Mouse (Mus musculus) forebrain, embryonic 13.5 days (tissue): ENCODE data around the gene Wdr34. TPM values are rescaled to one million over a fixed set of nuclear protein-coding genes. Genes with fewer than 3 reads are reported as not detected.
A peak's percentile ranks its signal among the peaks of the same experiment; 100 is the strongest.

Source experiments
- ATAC-seq: fragments of 200-750 bp; cut with Nextera tagmentation; 2 replicates; pipeline ENCODE4 v1.8.0; 2017
- H3K27ac ChIP-seq: fragments of 300-500 bp; sonication (generic); 2 replicates; pipeline ENCODE4 v1.5.1; 2015; ENCODE audit warnings: inconsistent platforms, mild to moderate bottlenecking, moderate library complexity
- H3K27me3 ChIP-seq: fragments of 300-500 bp; sonication (generic); 2 replicates; pipeline ENCODE4 v1.6.1; 2015; ENCODE audit warnings: mild to moderate bottlenecking, inconsistent platforms
- H3K36me3 ChIP-seq: fragments of 300-500 bp; sonication (generic); 2 replicates; pipeline ENCODE4 v1.6.1; 2015; ENCODE audit warnings: mild to moderate bottlenecking, inconsistent platforms; ENCODE audit not compliant: poor library complexity, severe bottlenecking
- H3K4me1 ChIP-seq: fragments of 300-500 bp; sonication (generic); 2 replicates; pipeline ENCODE4 v1.6.1; 2015; ENCODE audit warnings: inconsistent platforms
- H3K4me2 ChIP-seq: fragments of 300-500 bp; sonication (generic); 2 replicates; pipeline ENCODE4 v1.6.1; 2015; ENCODE audit warnings: inconsistent platforms, mild to moderate bottlenecking, moderate library complexity
- H3K4me3 ChIP-seq: fragments of 300-500 bp; sonication (generic); 2 replicates; pipeline ENCODE4 v1.5.1; 2015; ENCODE audit warnings: mild to moderate bottlenecking, inconsistent platforms
- H3K9ac ChIP-seq: fragments of 300-500 bp; sonication (generic); 2 replicates; pipeline ENCODE4 v1.6.1; 2015; ENCODE audit warnings: mild to moderate bottlenecking, inconsistent platforms
- H3K9me3 ChIP-seq: fragments of 300-500 bp; sonication (generic); replicated peaks from 2 replicates; pipeline ENCODE4 v1.6.1; 2016; ENCODE audit warnings: inconsistent platforms
- WGBS: fragments of 180-500 bp; shearing (Covaris S2); methylation state at CpG from one replicate; pipeline ENCODE4 v1.1.7; 2015; 5-methylcytosine and 5-hydroxymethylcytosine counted together
- polyA plus RNA-seq: library from polyadenylated mRNA; unstranded; fragments of >200 nt; fragmentation: Nextera tagmentation; extraction: Ambion mirVana; gene quantifications from 2 replicates; pipeline ENCODE4 v1.2.1, GENCODE M21; 2015

The Wdr34 gene
- polyA plus RNA-seq, result 50.8 and 57.2 TPM in 2 replicates

DNA sequence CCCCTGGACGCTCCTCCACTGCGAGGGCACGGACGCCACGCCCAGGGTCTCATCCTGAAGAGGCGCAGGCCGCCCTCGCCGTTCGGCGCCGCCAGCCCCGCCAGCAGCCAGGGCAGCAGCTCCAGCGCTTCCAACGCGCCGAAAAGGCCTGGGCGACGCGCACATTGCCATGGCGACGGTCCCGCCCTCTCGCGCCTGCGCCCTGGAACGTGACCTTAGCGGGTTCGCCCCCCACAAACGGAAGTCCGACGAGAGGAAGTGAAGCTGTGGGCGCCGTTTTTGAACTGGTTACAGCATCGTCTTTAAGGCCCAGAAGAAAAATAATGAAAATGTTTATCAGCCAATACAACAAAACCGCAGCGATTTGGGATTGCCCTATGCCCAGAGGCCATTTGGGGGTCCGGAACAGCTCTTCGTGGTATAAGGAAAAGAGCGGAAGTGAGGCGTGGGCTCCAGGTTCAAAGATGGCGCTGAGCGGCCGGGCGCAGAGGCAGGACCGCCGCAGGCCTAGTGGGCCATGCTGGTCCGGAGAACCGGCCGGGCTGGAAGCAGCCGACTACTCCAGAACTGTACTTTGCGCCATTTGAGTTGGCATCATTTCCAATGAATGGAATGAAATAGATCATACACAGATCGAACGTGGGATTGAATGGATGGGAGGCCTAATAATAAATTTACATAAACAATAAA, at the start of gene Wdr34:
Gene Wdr34 (minus strand): TSS at position 183 of the 690 bp plus-strand sequence.
- H3K9ac ChIP-seq, result peak within 1 kb of the TSS; percentile 75
- no peaks in the 10 kb centered on the region for H3K9me3 ChIP-seq
- peaks cover 7% of the 10 kb centered on the region; the same call in 1 of the 2 replicates for H3K4me1 ChIP-seq
- peak within 1 kb of the TSS; percentile 69 for H3K4me2 ChIP-seq
- H3K4me3 ChIP-seq, result peak within 1 kb of the TSS; percentile 69
- H3K27me3 ChIP-seq, result peaks cover 8% of the 10 kb centered on the region
- peak within 1 kb of the TSS; percentile 89 for H3K27ac ChIP-seq
- peak; percentile 95 for ATAC-seq
- 0 out of 2 replicates have a peak, but pooled peaks cover 11% of the 10 kb centered on the region for H3K36me3 ChIP-seq
- WGBS, result 1% methylated on average over 54 of the region's 54 CpGs

DNA sequence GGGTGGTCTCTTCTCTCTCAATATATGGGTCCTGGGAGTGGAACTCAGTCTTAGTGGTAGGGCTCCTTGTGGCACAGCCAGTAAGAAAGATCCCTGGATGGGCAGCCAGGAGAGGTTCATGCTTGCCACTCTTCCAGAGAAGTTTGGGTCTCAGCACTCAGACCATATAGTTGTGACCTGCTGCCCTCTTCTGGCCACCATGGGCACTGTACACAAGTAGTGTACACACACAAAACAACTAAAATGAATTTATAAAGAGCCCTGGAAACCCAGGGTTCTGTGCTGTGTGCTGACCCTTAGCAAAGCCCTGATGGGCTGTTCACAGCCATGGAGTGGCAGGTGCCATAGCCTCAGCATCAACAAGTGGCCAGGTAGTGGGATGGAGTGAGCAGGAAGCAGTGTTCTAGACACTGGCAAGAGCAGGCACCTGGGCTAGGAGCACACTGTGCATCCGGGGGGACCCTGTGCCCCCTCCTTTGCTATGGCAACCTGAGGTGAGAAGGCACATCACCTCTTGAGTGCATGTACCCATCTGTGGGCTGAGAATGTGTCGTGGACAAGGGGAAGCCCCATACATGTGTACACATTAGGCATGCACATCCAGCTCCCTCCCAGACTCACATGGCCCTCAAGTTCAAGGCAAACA, 47.3 kb upstream of the Wdr34 start:
- Histone ChIP-seq H3K27ac (no peak overlapping the region), H3K9me3 (no peaks in the 10 kb centered on the region), H3K27me3 (no peaks in the 10 kb centered on the region), H3K36me3 (peaks cover 57% of the 10 kb centered on the region), H3K9ac (no peak overlapping the region), H3K4me1 (peaks cover 23% of the 10 kb centered on the region), H3K4me3 (no peak overlapping the region), H3K4me2 (no peak overlapping the region)
- WGBS, result 95% methylated on average over 2 of the region's 2 CpGs
- no peak for ATAC-seq

GRCm38 (mm10) chr2:30094208-30094588, 45.5 kb upstream of the Wdr34 start:
- Histone ChIP-seq H3K4me2 (peak overlapping the region; percentile 83), H3K9ac (peak overlapping the region; percentile 74), H3K27ac (no peak overlapping the region), H3K9me3 (no peaks in the 10 kb centered on the region), H3K4me3 (peak overlapping the region; percentile 67), H3K4me1 (peaks cover 23% of the 10 kb centered on the region), H3K27me3 (no peaks in the 10 kb centered on the region), H3K36me3 (peaks cover 50% of the 10 kb centered on the region)
- WGBS, result 1% methylated on average over 13 of the region's 13 CpGs
- 0 out of 2 replicates have a peak, but pooled peaks have one; percentile 11 for ATAC-seq

DNA sequence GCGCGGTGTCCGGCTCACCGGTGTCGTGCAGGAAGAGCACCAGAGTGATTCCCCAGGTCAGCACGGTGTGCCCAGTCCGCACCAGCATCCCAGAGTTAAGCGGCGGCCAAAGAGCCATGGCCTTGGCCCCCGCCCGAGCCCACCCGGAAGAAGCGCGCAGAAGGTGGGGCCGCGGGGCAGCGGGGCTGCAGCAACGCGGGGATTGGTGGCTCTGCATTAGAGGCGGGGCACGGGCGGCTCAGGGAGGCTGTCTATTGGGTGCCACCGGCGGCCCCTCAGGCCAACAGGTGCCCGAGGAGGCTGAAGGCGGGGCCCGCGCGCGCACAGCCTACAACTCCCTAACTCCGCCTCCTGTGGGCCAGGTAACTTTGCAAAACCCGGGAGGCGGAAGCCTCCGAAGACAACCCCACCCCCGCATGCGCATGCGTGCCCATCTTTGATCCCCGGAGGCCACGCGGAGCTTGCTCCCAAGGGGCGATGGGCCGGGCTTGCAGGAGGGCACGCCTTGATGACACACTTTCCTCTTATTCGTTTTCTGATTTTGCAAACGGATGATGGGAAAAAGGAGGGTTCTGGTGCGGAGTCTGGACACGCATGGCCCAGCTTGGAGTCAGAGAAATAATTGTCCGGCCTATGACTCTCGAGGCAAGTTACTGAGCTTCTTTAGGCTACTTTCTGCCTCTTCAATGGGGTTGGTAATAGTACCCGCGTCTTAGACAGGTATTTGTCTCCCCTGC, 45.0 kb upstream of the Wdr34 start, which contains the start of gene Zdhhc12:
Gene Zdhhc12 (minus strand): TSS at position 178 of the 737 bp plus-strand sequence.
- peak; percentile 97 for ATAC-seq
- Histone ChIP-seq H3K27ac (peak within 1 kb of the TSS; percentile 41; the same call in 1 of the 2 replicates), H3K9ac (peak within 1 kb of the TSS; percentile 74), H3K36me3 (peaks cover 45% of the 10 kb centered on the region), H3K4me2 (peak within 1 kb of the TSS; percentile 83), H3K4me1 (peaks cover 23% of the 10 kb centered on the region), H3K27me3 (no peaks in the 10 kb centered on the region), H3K4me3 (peak within 1 kb of the TSS; percentile 67), H3K9me3 (no peaks in the 10 kb centered on the region)
- under 1% methylated on average over 50 of the region's 51 CpGs for WGBS

GRCm38 (mm10) chr2:30092280-30092918, 43.7 kb upstream of the Wdr34 start:
- Histone ChIP-seq H3K4me3 (peak overlapping the region; percentile 67), H3K36me3 (peaks cover 36% of the 10 kb centered on the region), H3K27ac (no peak overlapping the region), H3K9me3 (no peaks in the 10 kb centered on the region), H3K4me1 (peaks cover 23% of the 10 kb centered on the region), H3K9ac (peak overlapping the region; percentile 74; the same call in 1 of the 2 replicates), H3K27me3 (no peaks in the 10 kb centered on the region), H3K4me2 (peak overlapping the region; percentile 83)
- ATAC-seq, result no peak
- WGBS, result 60% methylated on average over 6 of the region's 6 CpGs

GRCm38 (mm10) chr2:30091521-30091920, 42.8 kb upstream of the Wdr34 start:
- Histone ChIP-seq H3K4me2 (no peak overlapping the region), H3K36me3 (peaks cover 29% of the 10 kb centered on the region), H3K27me3 (no peaks in the 10 kb centered on the region), H3K27ac (no peak overlapping the region), H3K9me3 (no peaks in the 10 kb centered on the region), H3K9ac (no peak overlapping the region), H3K4me3 (no peak overlapping the region), H3K4me1 (peaks cover 23% of the 10 kb centered on the region)
- WGBS, result 91% methylated on average over 12 of the region's 12 CpGs
- no peak for ATAC-seq

DNA sequence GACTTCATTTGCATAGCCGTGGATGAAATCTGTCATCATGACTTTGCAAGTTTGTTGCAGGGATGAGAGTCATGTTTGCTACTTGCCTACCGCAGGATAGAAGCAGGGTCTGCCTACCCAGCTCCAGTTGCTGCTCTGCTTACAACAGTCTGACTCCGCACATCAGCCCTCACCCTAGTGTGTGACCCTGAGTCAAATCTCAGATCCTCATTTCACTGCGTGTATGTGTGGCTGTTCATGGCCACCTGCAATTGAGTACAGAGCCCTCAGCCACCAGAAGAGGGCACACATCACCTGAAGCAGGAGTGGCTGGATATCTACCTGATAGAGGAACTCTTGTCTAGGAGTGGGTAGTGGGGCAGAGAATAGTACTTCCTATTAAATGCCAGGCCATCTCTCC, 38.6 kb upstream of the Wdr34 start:
- Histone ChIP-seq H3K36me3 (peaks cover 21% of the 10 kb centered on the region), H3K4me3 (no peak overlapping the region), H3K9ac (no peak overlapping the region), H3K4me1 (peaks cover 8% of the 10 kb centered on the region; the same call in 1 of the 2 replicates), H3K27me3 (no peaks in the 10 kb centered on the region), H3K9me3 (no peaks in the 10 kb centered on the region), H3K27ac (no peak overlapping the region), H3K4me2 (no peak overlapping the region)
- 92% methylated on average over 4 of the region's 4 CpGs for WGBS
- no peak for ATAC-seq

- Histone ChIP-seq H3K27me3 (no peaks in the 10 kb centered on the region), H3K27ac (no peak overlapping the region), H3K4me1 (0 out of 2 replicates have a peak, but pooled peaks cover 7% of the 10 kb centered on the region), H3K4me2 (peak overlapping the region; percentile 32), H3K9ac (0 out of 2 replicates have a peak overlapping the region, but pooled peaks have one; percentile 45), H3K4me3 (peak overlapping the region; percentile 7; the same call in 1 of the 2 replicates), H3K36me3 (0 out of 2 replicates have a peak, but pooled peaks cover 3% of the 10 kb centered on the region), H3K9me3 (no peaks in the 10 kb centered on the region)
- no peak for ATAC-seq
- WGBS, result 15% methylated on average over 10 of the region's 12 CpGs
Observed at GRCm38 (mm10) chr2:30084632-30085031, 36.0 kb upstream of the Wdr34 start.

DNA sequence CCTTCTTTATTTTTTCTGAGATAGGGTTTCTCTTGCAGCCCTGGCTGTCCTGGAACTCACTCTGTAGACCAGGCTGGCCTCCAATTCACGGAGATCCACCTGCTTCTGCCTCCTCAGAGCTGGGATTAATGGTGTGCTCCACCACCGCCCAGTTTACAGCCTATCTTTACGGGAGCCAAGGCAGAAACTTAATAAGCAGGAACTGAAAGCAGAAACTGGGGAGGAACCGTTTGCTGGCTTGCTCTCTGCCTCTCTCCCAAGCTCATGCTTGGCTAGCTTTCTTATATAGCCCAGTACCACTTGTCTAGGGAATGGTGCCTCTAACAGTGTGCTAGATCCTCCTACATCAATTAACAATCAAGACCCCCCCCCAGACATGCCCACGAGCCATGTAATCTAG, 35.4 kb upstream of the Wdr34 start:
- WGBS, result 60% methylated on average over 5 of the region's 5 CpGs
- 0 out of 2 replicates have a peak, but pooled peaks cover 7% of the 10 kb centered on the region for H3K4me1 ChIP-seq
- no peak for ATAC-seq
- H3K36me3 ChIP-seq, result 0 out of 2 replicates have a peak, but pooled peaks cover 3% of the 10 kb centered on the region
- no peaks in the 10 kb centered on the region for H3K9me3 ChIP-seq
- no peak overlapping the region for H3K27ac ChIP-seq
- H3K4me2 ChIP-seq, result peak overlapping the region; percentile 32
- no peaks in the 10 kb centered on the region for H3K27me3 ChIP-seq
- H3K9ac ChIP-seq, result no peak overlapping the region
- no peak overlapping the region for H3K4me3 ChIP-seq

- H3K9ac ChIP-seq, result no peak overlapping the region
- no peak overlapping the region for H3K4me3 ChIP-seq
- peaks cover 26% of the 10 kb centered on the region for H3K4me1 ChIP-seq
- H3K9me3 ChIP-seq, result no peaks in the 10 kb centered on the region
- no peaks in the 10 kb centered on the region for H3K36me3 ChIP-seq
- WGBS, result 94% methylated on average over 15 of the region's 15 CpGs
- no peak overlapping the region for H3K27ac ChIP-seq
- H3K4me2 ChIP-seq, result no peak overlapping the region
- no peaks in the 10 kb centered on the region for H3K27me3 ChIP-seq
- no peak for ATAC-seq
Observed at GRCm38 (mm10) chr2:30080181-30080800, 31.6 kb upstream of the Wdr34 start.

DNA sequence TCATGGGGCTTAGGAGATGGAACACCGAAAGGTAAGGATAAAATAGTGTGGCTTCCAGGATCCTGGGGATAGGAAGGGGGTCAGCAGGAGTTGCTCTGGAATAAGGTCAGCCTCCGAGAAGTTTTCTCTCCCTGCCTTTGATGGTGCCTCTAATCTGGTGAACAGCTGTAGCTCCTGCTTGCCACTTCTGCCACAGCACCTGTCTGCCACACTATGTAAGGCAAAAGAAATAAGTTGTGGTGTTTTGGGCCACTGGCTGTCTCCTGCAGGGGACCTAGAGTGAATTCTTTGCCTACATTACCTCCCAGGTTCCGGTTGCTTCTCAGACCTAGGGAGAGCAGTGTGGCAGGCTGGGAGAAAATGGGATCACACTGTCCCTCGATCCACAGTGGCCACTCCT, 30.1 kb upstream of the Wdr34 start:
- Histone ChIP-seq H3K9ac (peak overlapping the region; percentile 66; the same call in 1 of the 2 replicates), H3K4me2 (peak overlapping the region; percentile 89)
- WGBS, result 78% methylated on average over 4 of the region's 4 CpGs

More for the DNA sequence above, 30.1 kb upstream of the Wdr34 start:
- H3K9me3 ChIP-seq, result no peaks in the 10 kb centered on the region
- no peaks in the 10 kb centered on the region for H3K27me3 ChIP-seq
- peaks cover 19% of the 10 kb centered on the region for H3K4me1 ChIP-seq
- no peak overlapping the region for H3K27ac ChIP-seq
- H3K4me3 ChIP-seq, result no peak overlapping the region
- ATAC-seq, result no peak
- H3K36me3 ChIP-seq, result peaks cover 3% of the 10 kb centered on the region
